Comparison of ENCODE assay signal across 33 mouse cellular contexts in the genomic region with DNA sequence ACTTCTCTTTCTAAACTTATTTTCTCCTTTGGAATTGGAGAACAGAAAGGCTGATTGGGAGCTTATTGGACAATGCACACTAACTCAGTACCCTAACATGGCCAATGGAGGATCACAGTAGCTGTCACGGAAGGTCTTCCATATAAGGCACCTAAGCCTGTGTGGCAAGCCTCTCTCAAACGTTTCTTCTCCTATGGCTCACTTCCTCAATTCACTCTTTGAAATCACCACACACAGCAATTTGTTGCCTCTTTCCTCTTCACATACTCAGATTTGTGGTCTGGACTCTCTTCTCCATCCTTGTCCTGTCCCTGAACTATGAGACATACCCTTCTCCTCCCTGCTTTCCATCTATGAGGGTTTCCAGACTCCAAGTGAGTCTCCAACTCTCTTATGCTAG. TPM values are rescaled to one million over a fixed set of nuclear protein-coding genes. Genes with fewer than 3 reads are reported as not detected.
DNase-seq lines count a peak whose midpoint lies in the region; ATAC-seq and TF ChIP-seq lines count a peak whose summit lies in the region.
"Had no signal": no experiment of that assay in that cellular context is flagged by ENCODE, and none has a peak within 500 bp of the region (broad histone marks: within the 10 kb centered on the region; RNA-seq: fewer than 3 reads in every experiment).

No protein-coding gene starts in this region.

- TF ChIP-seq CTCF in liver, adult 2 months (IDR thresholded peaks at IDR 0.05; ENCODE audit: low read depth, low read length): no peak
- TF ChIP-seq CTCF in CH12.LX (conservative IDR thresholded peaks at IDR 0.05 in 1 of 2, IDR thresholded peaks at IDR 0.05 in 1 of 2; ENCODE audit: low read depth in 2 of 2, low read length in 2 of 2): no peak

- peak; percentile 25 for DNase-seq in liver, adult 2 months (ENCODE audit: extremely low read depth, low read depth, low spot score)
- DNase-seq in CH12.LX (ENCODE audit: extremely low read depth): peak; percentile 48
- peak; percentile 18 for DNase-seq in splenic B cell, adult 2 months (ENCODE audit: low read depth, low spot score)
- DNase-seq in embryo, embryonic 9.5 days (ENCODE audit: extremely low spot score): no peak
- no peak for DNase-seq in hindbrain, embryonic 14.5 days (ENCODE audit: low spot score)
- DNase-seq: adrenal gland, adult 8-10 months; cerebellum, adult 2 months; cerebellum, postnatal 36 days; heart, postnatal 14 days; kidney, adult 11 months; kidney, postnatal 36 days; thymus, adult 2 months; thymus, postnatal 4 days had no signal

- no peak overlapping the region for H3K4me2 ChIP-seq in liver, embryonic 12.5 days
- no peak overlapping the region for H3K4me2 ChIP-seq in CH12.LX (ENCODE audit: insufficient read depth, low read depth, poor library complexity, severe bottlenecking)
- H3K4me2 ChIP-seq in hindbrain, embryonic 14.5 days (replicated peaks): no peak overlapping the region
- H3K4me2 ChIP-seq: heart, embryonic 13.5 days; kidney, embryonic 15.5 days; limb, embryonic 12.5 days; neural tube, embryonic 15.5 days had no signal

- no peaks in the 10 kb centered on the region for H3K36me3 ChIP-seq in liver, adult 2 months (ENCODE audit: control insufficient read depth, insufficient read depth, low read length)
- no peaks in the 10 kb centered on the region for H3K36me3 ChIP-seq in liver, embryonic 12.5 days
- no peaks in the 10 kb centered on the region for H3K36me3 ChIP-seq in CH12.LX (replicated peaks in 1 of 2; ENCODE audit: control insufficient read depth in 1 of 2, insufficient read depth in 1 of 2, low read length in 1 of 2)
- H3K36me3 ChIP-seq in macrophage (ENCODE audit: inconsistent target): no peaks in the 10 kb centered on the region
- H3K36me3 ChIP-seq in splenic B cell, adult 2 months (ENCODE audit: control insufficient read depth, insufficient read depth, low read length, poor library complexity, severe bottlenecking): no peaks in the 10 kb centered on the region
- no peaks in the 10 kb centered on the region for H3K36me3 ChIP-seq in hindbrain, embryonic 14.5 days (replicated peaks; ENCODE audit: control insufficient read depth, insufficient read depth)
- H3K36me3 ChIP-seq: heart, embryonic 13.5 days; kidney, embryonic 15.5 days; limb, embryonic 12.5 days; neural tube, embryonic 15.5 days had no signal

- no peak overlapping the region for H3K9ac ChIP-seq in liver, adult 2 months (ENCODE audit: low read depth, low read length)
- no peak overlapping the region for H3K9ac ChIP-seq in liver, embryonic 12.5 days
- no peak overlapping the region for H3K9ac ChIP-seq in CH12.LX (ENCODE audit: insufficient read depth, low read depth)
- no peak overlapping the region for H3K9ac ChIP-seq in hindbrain, embryonic 14.5 days
- H3K9ac ChIP-seq: heart, embryonic 13.5 days; kidney, embryonic 15.5 days; limb, embryonic 12.5 days; liver, embryonic 14.5 days; neural tube, embryonic 15.5 days had no signal

- TF ChIP-seq RAD21 in CH12.LX (IDR thresholded peaks at IDR 0.05; ENCODE audit: low read depth, low read length): no peak

- dilution Hi-C loops in CH12.LX (cut with MboI; ENCODE audit: extremely low pct_ligation_motif_present, extremely low pct_unique_long_range_greater_than_20kb, low sequenced_read_pairs): no loop called here

- TF ChIP-seq EP300 in CH12.LX (IDR thresholded peaks at IDR 0.05; ENCODE audit: low read length): peak; percentile 50

- in situ Hi-C loops in CH12.LX (cut with MboI; ENCODE audit: low pct_ligation_motif_present, low pct_unique_long_range_greater_than_20kb, low sequenced_read_pairs): no loop called here

- no peak for ATAC-seq in liver, embryonic 12.5 days
- ATAC-seq in hindbrain, embryonic 14.5 days (ENCODE audit: low FRiP score): no peak
- ATAC-seq: activated CD4-positive, CD25-positive, alpha-beta regulatory T cell, adult 4 months; midbrain, embryonic 16.5 days had no signal

- H3K27me3 ChIP-seq in liver, adult 2 months (ENCODE audit: control insufficient read depth, insufficient read depth, low read length): no peaks in the 10 kb centered on the region
- H3K27me3 ChIP-seq in liver, embryonic 12.5 days (replicated peaks): no peaks in the 10 kb centered on the region
- peaks cover 13% of the 10 kb centered on the region for H3K27me3 ChIP-seq in CH12.LX (replicated peaks)
- no peaks in the 10 kb centered on the region for H3K27me3 ChIP-seq in splenic B cell, adult 2 months (ENCODE audit: control insufficient read depth, insufficient read depth, low read length, poor library complexity, severe bottlenecking)
- no peaks in the 10 kb centered on the region for H3K27me3 ChIP-seq in hindbrain, embryonic 14.5 days (ENCODE audit: control insufficient read depth, insufficient read depth, low read length)
- H3K27me3 ChIP-seq: heart, embryonic 13.5 days; kidney, embryonic 15.5 days; limb, embryonic 12.5 days had no signal

- TF ChIP-seq POLR2A in liver, adult 2 months (IDR thresholded peaks at IDR 0.05; ENCODE audit: extremely low read depth, insufficient read depth, low read length): no peak
- no peak for TF ChIP-seq POLR2A in CH12.LX (IDR thresholded peaks at IDR 0.05; ENCODE audit: low read depth, low read length)

- H3K79me2 ChIP-seq in liver, adult 2 months (ENCODE audit: control insufficient read depth, insufficient read depth, low read length): no peaks in the 10 kb centered on the region
- H3K79me2 ChIP-seq in CH12.LX (replicated peaks; ENCODE audit: control insufficient read depth, extremely low read depth, insufficient read depth, poor library complexity, severe bottlenecking) (no peaks in the 10 kb centered on the region), macrophage (ENCODE audit: inconsistent target) (no peaks in the 10 kb centered on the region)

- H3K4me3 ChIP-seq in liver, adult 2 months (ENCODE audit: insufficient read depth, low read depth, low read length): no peak overlapping the region
- no peak overlapping the region for H3K4me3 ChIP-seq in liver, embryonic 12.5 days
- H3K4me3 ChIP-seq in CH12.LX (replicated peaks in 1 of 3; ENCODE audit: low read depth in 2 of 3, low read length in 2 of 3, poor library complexity in 1 of 3) (no peak overlapping the region), macrophage (ENCODE audit: inconsistent target) (no peak overlapping the region)
- no peak overlapping the region for H3K4me3 ChIP-seq in hindbrain, embryonic 14.5 days (replicated peaks; ENCODE audit: low read length)
- H3K4me3 ChIP-seq: heart, embryonic 13.5 days; kidney, embryonic 15.5 days; limb, embryonic 12.5 days; neural tube, embryonic 15.5 days had no signal

- H3K27ac ChIP-seq in liver, adult 2 months (replicated peaks; ENCODE audit: insufficient read depth, low read depth, low read length): no peak overlapping the region
- no peak overlapping the region for H3K27ac ChIP-seq in liver, embryonic 12.5 days
- no peak overlapping the region for H3K27ac ChIP-seq in CH12.LX (ENCODE audit: insufficient read depth, low read depth)
- peak overlapping the region; percentile 99 for H3K27ac ChIP-seq in macrophage
- H3K27ac ChIP-seq in hindbrain, embryonic 14.5 days: no peak overlapping the region
- H3K27ac ChIP-seq: heart, embryonic 13.5 days; kidney, embryonic 15.5 days; limb, embryonic 12.5 days; liver, embryonic 14.5 days; neural tube, embryonic 15.5 days; stomach, postnatal 0 days had no signal

- WGBS in liver, adult 2 months: 73% methylated on average over 2 of the region's 2 CpGs
- 46% methylated on average over 2 of the region's 2 CpGs for WGBS in liver, embryonic 12.5 days (ENCODE audit: insufficient replicate concordance)
- WGBS in macrophage (ENCODE audit: missing documents): 3% methylated on average over 2 of the region's 2 CpGs
- WGBS in hindbrain, embryonic 14.5 days: 77% methylated on average over 2 of the region's 2 CpGs

- H3K9me3 ChIP-seq in liver, embryonic 12.5 days (replicated peaks): no peaks in the 10 kb centered on the region
- H3K9me3 ChIP-seq in CH12.LX (replicated peaks; ENCODE audit: low read length): no peaks in the 10 kb centered on the region
- no peaks in the 10 kb centered on the region for H3K9me3 ChIP-seq in hindbrain, embryonic 14.5 days (ENCODE audit: control insufficient read depth, low read length)
- H3K9me3 ChIP-seq: heart, embryonic 13.5 days; kidney, embryonic 15.5 days; limb, embryonic 12.5 days; neural tube, embryonic 15.5 days had no signal

- peaks cover 5% of the 10 kb centered on the region for H3K4me1 ChIP-seq in liver, adult 2 months (ENCODE audit: control insufficient read depth, insufficient read depth, low read length)
- no peaks in the 10 kb centered on the region for H3K4me1 ChIP-seq in liver, embryonic 12.5 days
- H3K4me1 ChIP-seq in CH12.LX (ENCODE audit: control insufficient read depth in 1 of 2, insufficient read depth in 2 of 2): peaks cover 8 to 31% of the 10 kb centered on the region in 2 experiments; a peak in 3 of 4 replicates
- H3K4me1 ChIP-seq in hindbrain, embryonic 14.5 days (replicated peaks; ENCODE audit: control insufficient read depth, insufficient read depth, low read length): peaks cover 9% of the 10 kb centered on the region
- H3K4me1 ChIP-seq: kidney, embryonic 15.5 days had no signal

RNA-seq across cellular contexts. Expression of a gene that starts 30.6 kb away (rescaled TPM):
- 0.18 and 0.94 TPM in 2 replicates for total RNA-seq in liver, adult 2 months (2014; rRNA removed)
- polyA plus RNA-seq in liver, adult 2 months (2012; rRNA removed): 0.78 and 3.3 TPM in 2 replicates
- polyA plus RNA-seq in liver, embryonic 12.5 days (2016; fragmentation: Nextera tagmentation; extraction: Ambion mirVana): 2.0 and 2.8 TPM in 2 replicates
- total RNA-seq in CH12.LX (2012; rRNA removed) (0.21 and 0.63 TPM in 2 replicates), CH12.LX (2014; rRNA removed) (not detected in 2 replicates)
- polyA plus RNA-seq in CH12.LX (2012; ENCODE audit: insufficient read length, low read depth) (0.49 TPM in 1 of 2 replicates, not detected in the other), macrophage (2018) (58.0 to 939 TPM (median 78.4 TPM) in 3 replicates)
- total RNA-seq in macrophage (2018; cell fraction: chromatin; rRNA removed): 1,000 to 10,000 TPM in 1 of 26 experiments, 100 to 1,000 TPM in 20, 10 to 100 TPM in 5; 19.2 to 1,498 (median 228) TPM
- total RNA-seq in macrophage (2018; cell fraction: cytosol; rRNA removed): 1,000 to 10,000 TPM in 10 of 26 experiments, 100 to 1,000 TPM in 13, 10 to 100 TPM in 3; 77.3 to 3,885 (median 584) TPM
- total RNA-seq in macrophage (2018; cell fraction: nucleus; rRNA removed): 1,000 to 10,000 TPM in 12 of 26 experiments, 100 to 1,000 TPM in 13, 10 to 100 TPM in 1; 57.9 to 3,876 (median 952) TPM
- polyA plus RNA-seq in hindbrain, embryonic 14.5 days (2014; fragmentation: Nextera tagmentation; extraction: Ambion mirVana): 0.78 TPM in 1 of 2 replicates, not detected in the other
- total RNA-seq: left cerebral cortex, postnatal 14 days; megakaryocyte-erythroid progenitor cell, adult 5-6 weeks had no signal
- polyA plus RNA-seq: activated CD4-positive, CD25-positive, alpha-beta regulatory T cell, adult 4 months; cerebellum, adult 2 months had no signal

RNA-seq across cellular contexts. Expression of a gene that starts 33.6 kb away (rescaled TPM):
- not detected in 2 replicates for total RNA-seq in liver, adult 2 months (2014; rRNA removed)
- polyA plus RNA-seq in liver, adult 2 months (2012; rRNA removed): not detected in 2 replicates
- not detected in 2 replicates for polyA plus RNA-seq in liver, embryonic 12.5 days (2016; fragmentation: Nextera tagmentation; extraction: Ambion mirVana)
- total RNA-seq in CH12.LX (2012; rRNA removed) (not detected in 2 replicates), CH12.LX (2014; rRNA removed) (not detected in 2 replicates)
- polyA plus RNA-seq in CH12.LX (2012; ENCODE audit: insufficient read length, low read depth) (not detected in 2 replicates), macrophage (2018) (not detected in 3 replicates)
- total RNA-seq in macrophage (2018; cell fraction: chromatin; rRNA removed): not detected
- not detected for total RNA-seq in macrophage (2018; cell fraction: cytosol; rRNA removed)
- total RNA-seq in macrophage (2018; cell fraction: nucleus; rRNA removed): not detected
- polyA plus RNA-seq in hindbrain, embryonic 14.5 days (2014; fragmentation: Nextera tagmentation; extraction: Ambion mirVana): not detected in 2 replicates
- total RNA-seq: adrenal gland, adult 8-10 months; gastrocnemius, adult 18-20 months; gastrocnemius, postnatal 4 days; heart, postnatal 14 days; left cerebral cortex, postnatal 14 days; megakaryocyte-erythroid progenitor cell, adult 5-6 weeks had no signal
- polyA plus RNA-seq: activated CD4-positive, CD25-positive, alpha-beta regulatory T cell, adult 4 months; C2C12; cerebellum, adult 2 months; embryonic facial prominence, embryonic 11.5 days; forebrain, embryonic 11.5 days; heart, embryonic 13.5 days; hindbrain, embryonic 11.5 days; kidney, embryonic 15.5 days; limb, embryonic 12.5 days; liver, embryonic 14.5 days; lung, embryonic 16.5 days; midbrain, embryonic 16.5 days; neural tube, embryonic 15.5 days; small intestine, adult 2 months; stomach, postnatal 0 days; thymus, adult 2 months had no signal

RNA-seq across cellular contexts. Expression of a gene that starts 36.6 kb away (rescaled TPM):
- total RNA-seq in liver, adult 2 months (2014; rRNA removed): under 0.01 TPM in 1 of 2 replicates, not detected in the other
- polyA plus RNA-seq in liver, adult 2 months (2012; rRNA removed): not detected in 2 replicates
- polyA plus RNA-seq in liver, embryonic 12.5 days (2016; fragmentation: Nextera tagmentation; extraction: Ambion mirVana): 0.06 and 0.11 TPM in 2 replicates
- total RNA-seq in CH12.LX (2012; rRNA removed) (not detected in 2 replicates), CH12.LX (2014; rRNA removed) (not detected in 2 replicates)
- polyA plus RNA-seq in CH12.LX (2012; ENCODE audit: insufficient read length, low read depth) (not detected in 2 replicates), macrophage (2018) (not detected in 3 replicates)
- total RNA-seq in macrophage (2018; cell fraction: chromatin; rRNA removed): not detected
- not detected for total RNA-seq in macrophage (2018; cell fraction: cytosol; rRNA removed)
- not detected for total RNA-seq in macrophage (2018; cell fraction: nucleus; rRNA removed)
- polyA plus RNA-seq in hindbrain, embryonic 14.5 days (2014; fragmentation: Nextera tagmentation; extraction: Ambion mirVana): 12.4 and 14.7 TPM in 2 replicates
- total RNA-seq: heart, postnatal 14 days; megakaryocyte-erythroid progenitor cell, adult 5-6 weeks had no signal
- polyA plus RNA-seq: activated CD4-positive, CD25-positive, alpha-beta regulatory T cell, adult 4 months; C2C12 had no signal

RNA-seq across cellular contexts. Expression of a gene that starts 40.7 kb away (rescaled TPM):
- 0.18 and 0.20 TPM in 2 replicates for total RNA-seq in liver, adult 2 months (2014; rRNA removed)
- polyA plus RNA-seq in liver, adult 2 months (2012; rRNA removed): not detected in 2 replicates
- 0.62 and 0.68 TPM in 2 replicates for polyA plus RNA-seq in liver, embryonic 12.5 days (2016; fragmentation: Nextera tagmentation; extraction: Ambion mirVana)
- 0.25 TPM in 1 of 2 replicates, not detected in the other for total RNA-seq in CH12.LX (2012; rRNA removed)
- not detected in 2 replicates for total RNA-seq in CH12.LX (2014; rRNA removed)
- polyA plus RNA-seq in CH12.LX (2012; ENCODE audit: insufficient read length, low read depth): not detected in 2 replicates
- total RNA-seq in macrophage (2018; cell fraction: chromatin; rRNA removed): 1,000 to 10,000 TPM in 1 of 26 experiments, 100 to 1,000 TPM in 21, 10 to 100 TPM in 4; 14.4 to 1,116 (median 244) TPM
- 1,000 to 10,000 TPM in 10 of 26 experiments, 100 to 1,000 TPM in 13, 10 to 100 TPM in 3; 66.4 to 3,319 (median 600) TPM for total RNA-seq in macrophage (2018; cell fraction: cytosol; rRNA removed)
- 1,000 to 10,000 TPM in 13 of 26 experiments, 100 to 1,000 TPM in 12, 10 to 100 TPM in 1; 64.5 to 3,972 (median 989) TPM for total RNA-seq in macrophage (2018; cell fraction: nucleus; rRNA removed)
- polyA plus RNA-seq in macrophage (2018): 66.8 to 1,194 TPM (median 74.2 TPM) in 3 replicates
- polyA plus RNA-seq in hindbrain, embryonic 14.5 days (2014; fragmentation: Nextera tagmentation; extraction: Ambion mirVana): 0.90 and 1.9 TPM in 2 replicates
- total RNA-seq: megakaryocyte-erythroid progenitor cell, adult 5-6 weeks had no signal
- polyA plus RNA-seq: activated CD4-positive, CD25-positive, alpha-beta regulatory T cell, adult 4 months; cerebellum, adult 2 months; embryonic facial prominence, embryonic 11.5 days; hindbrain, embryonic 11.5 days; limb, embryonic 12.5 days had no signal

RNA-seq across cellular contexts. Expression of a gene that starts 52.8 kb away (rescaled TPM):
- 0.09 TPM in 1 of 2 replicates, not detected in the other for total RNA-seq in liver, adult 2 months (2014; rRNA removed)
- polyA plus RNA-seq in liver, adult 2 months (2012; rRNA removed): 0.07 and 0.16 TPM in 2 replicates
- 0.11 TPM in 1 of 2 replicates, not detected in the other for polyA plus RNA-seq in liver, embryonic 12.5 days (2016; fragmentation: Nextera tagmentation; extraction: Ambion mirVana)
- total RNA-seq in CH12.LX (2012; rRNA removed) (not detected in 2 replicates), CH12.LX (2014; rRNA removed) (not detected in 2 replicates)
- polyA plus RNA-seq in CH12.LX (2012; ENCODE audit: insufficient read length, low read depth) (not detected in 2 replicates), macrophage (2018) (not detected in 3 replicates)
- not detected for total RNA-seq in macrophage (2018; cell fraction: chromatin; rRNA removed)
- total RNA-seq in macrophage (2018; cell fraction: cytosol; rRNA removed): not detected
- 1 to 10 TPM in 1 of 26 experiments, not detected in 25; 1.2 TPM for total RNA-seq in macrophage (2018; cell fraction: nucleus; rRNA removed)
- polyA plus RNA-seq in hindbrain, embryonic 14.5 days (2014; fragmentation: Nextera tagmentation; extraction: Ambion mirVana): 0.19 TPM in 1 of 2 replicates, not detected in the other
- total RNA-seq: megakaryocyte-erythroid progenitor cell, adult 5-6 weeks had no signal
- polyA plus RNA-seq: activated CD4-positive, CD25-positive, alpha-beta regulatory T cell, adult 4 months; embryonic facial prominence, embryonic 11.5 days; forebrain, embryonic 11.5 days; hindbrain, embryonic 11.5 days; limb, embryonic 12.5 days had no signal

Comparison
In these comparisons a context has a peak if more than half of its experiments do, and no peak if none do; other contexts are left out.
1. DNase-seq: peak in liver, adult 2 months (single experiment), CH12.LX (single experiment) and splenic B cell, adult 2 months (single experiment); none in embryo, embryonic 9.5 days (single experiment) and hindbrain, embryonic 14.5 days (single experiment).
2. RNA of a gene that starts 30.6 kb away (polyA plus RNA-seq): 58.0 to 939 TPM in macrophage; 0.78 to 3.3 TPM in liver, adult 2 months, 2.0 to 2.8 TPM in liver, embryonic 12.5 days, 0.78 TPM in hindbrain, embryonic 14.5 days and 0.49 TPM in CH12.LX; every median in the first group is over 10 times any median in the second.
3. RNA of a gene that starts 36.6 kb away (polyA plus RNA-seq): 12.4 to 14.7 TPM in hindbrain, embryonic 14.5 days; 0.06 to 0.11 TPM in liver, embryonic 12.5 days, not detected in liver, adult 2 months, not detected in CH12.LX and not detected in macrophage; every median in the first group is over 10 times any median in the second.